In genomic region chr3:141476670-141477069, GRCm38 (mm10) we compare ENCODE assay signal across 9 mouse cellular contexts. TPM values are rescaled to one million over a fixed set of nuclear protein-coding genes. Genes with fewer than 3 reads are reported as not detected.
A peak's percentile ranks its signal among the peaks of the same experiment; 100 is the strongest.
DNase-seq lines count a peak whose midpoint lies in the region; ATAC-seq and TF ChIP-seq lines count a peak whose summit lies in the region.
"Had no signal": no experiment of that assay in that cellular context is flagged by ENCODE, and none has a peak within 500 bp of the region (broad histone marks: within the 10 kb centered on the region; RNA-seq: fewer than 3 reads in every experiment).

No protein-coding gene starts in this region.

- H3K4me3 ChIP-seq in lung, embryonic 16.5 days (ENCODE audit: low read length) = no peak overlapping the region
- H3K4me3 ChIP-seq in lung, adult 2 months (replicated peaks; ENCODE audit: extremely low read depth, low read depth, low read length) = no peak overlapping the region
- no peak overlapping the region for H3K4me3 ChIP-seq in hindbrain, embryonic 16.5 days (ENCODE audit: low read length)
- H3K4me3 ChIP-seq: liver, embryonic 15.5 days had no signal

- H3K9me3 ChIP-seq in lung, embryonic 16.5 days (ENCODE audit: control insufficient read depth, low read length) = no peaks in the 10 kb centered on the region
- H3K9me3 ChIP-seq in hindbrain, embryonic 16.5 days (ENCODE audit: control insufficient read depth, low read length) = no peaks in the 10 kb centered on the region
- H3K9me3 ChIP-seq: liver, embryonic 15.5 days had no signal

- H3K4me1 ChIP-seq in lung, embryonic 16.5 days (replicated peaks; ENCODE audit: control insufficient read depth, insufficient read depth, low read length) = 0 out of 2 replicates have a peak, but pooled peaks cover 11% of the 10 kb centered on the region
- H3K4me1 ChIP-seq in lung, adult 2 months (ENCODE audit: control insufficient read depth, insufficient read depth, low read length) = no peaks in the 10 kb centered on the region
- H3K4me1 ChIP-seq in hindbrain, embryonic 16.5 days (ENCODE audit: control insufficient read depth, insufficient read depth, low read depth, low read length) = peaks cover 5% of the 10 kb centered on the region
- H3K4me1 ChIP-seq: liver, embryonic 15.5 days had no signal

- peak overlapping the region; percentile 75 for H3K27ac ChIP-seq in lung, embryonic 16.5 days (ENCODE audit: low read length)
- H3K27ac ChIP-seq in hindbrain, embryonic 16.5 days (ENCODE audit: low read depth, low read length) = no peak overlapping the region
- H3K27ac ChIP-seq: liver, embryonic 15.5 days had no signal

- 0 out of 2 replicates have a peak overlapping the region, but pooled peaks have one; percentile 6 for H3K4me2 ChIP-seq in lung, embryonic 16.5 days (ENCODE audit: low read depth, low read length)
- no peak overlapping the region for H3K4me2 ChIP-seq in hindbrain, embryonic 16.5 days (ENCODE audit: low read length)
- H3K4me2 ChIP-seq: liver, embryonic 15.5 days had no signal

- no peaks in the 10 kb centered on the region for H3K36me3 ChIP-seq in lung, embryonic 16.5 days (ENCODE audit: control insufficient read depth, insufficient read depth, low read length)
- H3K36me3 ChIP-seq in hindbrain, embryonic 16.5 days (ENCODE audit: control insufficient read depth, insufficient read depth, low read length) = no peaks in the 10 kb centered on the region
- H3K36me3 ChIP-seq: liver, embryonic 15.5 days had no signal

- peak; percentile 80 for DNase-seq in embryo, embryonic 10 days (ENCODE audit: low spot score)
- DNase-seq in embryo, embryonic 9.5 days (ENCODE audit: extremely low spot score) = no peak
- DNase-seq in lung, adult 2 months = no peak
- peak; percentile 78 for DNase-seq in mesoderm, embryonic 11.5 days (ENCODE audit: low read depth, low spot score)
- no peak for DNase-seq in urinary bladder, postnatal 4 days (ENCODE audit: low spot score in 2 of 2)
- no peak for DNase-seq in spleen, postnatal 14 days (ENCODE audit: low spot score in 2 of 2)

- no peak overlapping the region for H3K9ac ChIP-seq in lung, embryonic 16.5 days (ENCODE audit: low read length)
- H3K9ac ChIP-seq in hindbrain, embryonic 16.5 days (ENCODE audit: low read depth, low read length) = no peak overlapping the region
- H3K9ac ChIP-seq: liver, embryonic 15.5 days had no signal

- TF ChIP-seq POLR2A in lung, adult 2 months (IDR thresholded peaks at IDR 0.05; ENCODE audit: borderline replicate concordance, extremely low read depth, low read depth, low read length) = no peak

- 17% methylated on average over 3 of the region's 3 CpGs for WGBS in lung, embryonic 16.5 days
- WGBS in lung, adult 2 months = 35% methylated on average over 3 of the region's 3 CpGs
- 22% methylated on average over 3 of the region's 3 CpGs for WGBS in hindbrain, embryonic 16.5 days

- TF ChIP-seq CTCF in lung, adult 2 months (IDR thresholded peaks at IDR 0.05; ENCODE audit: insufficient read depth, low read length) = no peak

- peak; percentile 8; the same call in 1 of the 2 replicates for ATAC-seq in lung, embryonic 16.5 days (ENCODE audit: low read depth)
- peak; percentile 77 for ATAC-seq in hindbrain, embryonic 16.5 days

- no peaks in the 10 kb centered on the region for H3K27me3 ChIP-seq in lung, embryonic 16.5 days (ENCODE audit: control insufficient read depth, insufficient read depth, low read depth, low read length)
- no peaks in the 10 kb centered on the region for H3K27me3 ChIP-seq in hindbrain, embryonic 16.5 days (replicated peaks; ENCODE audit: control insufficient read depth, insufficient read depth, low read length)
- H3K27me3 ChIP-seq: liver, embryonic 15.5 days had no signal

RNA-seq across cellular contexts. Expression of gene Unc5c, which starts 11.7 kb away (rescaled TPM):
- 11.7 and 16.6 TPM in 2 replicates for polyA plus RNA-seq in lung, embryonic 16.5 days (2015; fragmentation: Nextera tagmentation; extraction: Ambion mirVana)
- polyA plus RNA-seq in lung, adult 2 months (2012; rRNA removed) = 3.6 and 4.7 TPM in 2 replicates
- polyA plus RNA-seq in hindbrain, embryonic 16.5 days (2015; fragmentation: Nextera tagmentation; extraction: Ambion mirVana) = 22.9 and 26.6 TPM in 2 replicates

Comparison
In these comparisons a context has a peak if more than half of its experiments do, and no peak if none do; other contexts are left out.
1. DNase-seq: peak in embryo, embryonic 10 days (single experiment) and mesoderm, embryonic 11.5 days (single experiment); none in embryo, embryonic 9.5 days (single experiment), lung, adult 2 months (single experiment), urinary bladder, postnatal 4 days (0 of 2) and spleen, postnatal 14 days (0 of 2).